Mouse (Mus musculus): ENCODE results near the gene Olfr193.
"Not testable (repeated sequence)": the region's sequence is repeated elsewhere in the genome, so short reads cannot be mapped to it uniquely, and the experiment has no call there.

Olfr193 gene

GRCm38 (mm10) chr16:59111781-59112180 lies at the start of gene Olfr193:
TSS of gene Olfr193 (minus strand) at chr16:59111881.
- DNase-seq, result no peak

- DNase-seq, result no peak
These were observed 40.3 kb upstream of the Olfr193 start for GRCm38 (mm10) chr16:59151996-59152395.

- no peak for DNase-seq
These were observed 35.1 kb upstream of the Olfr193 start, which contains the start of gene Olfr195 for GRCm38 (mm10) chr16:59146746-59147145. TSS of gene Olfr195 (plus strand) at chr16:59147046.

GRCm38 (mm10) chr16:59141105-59141504 lies 29.4 kb upstream of the Olfr193 start:
- DNase-seq, result no peak

- no peak for DNase-seq
These were observed 19.1 kb upstream of the Olfr193 start for GRCm38 (mm10) chr16:59130740-59131139.

- no peak for DNase-seq
These were observed 9.3 kb upstream of the Olfr193 start, which contains the start of gene Olfr194 for GRCm38 (mm10) chr16:59120969-59121368. TSS of gene Olfr194 (minus strand) at chr16:59121069.

GRCm38 (mm10) chr16:59108522-59108921 lies 3.2 kb downstream of the Olfr193 start:
- not testable (repeated sequence) for DNase-seq

GRCm38 (mm10) chr16:59105312-59105711 lies 6.4 kb downstream of the Olfr193 start:
- no peak for DNase-seq

- not testable (repeated sequence) for DNase-seq
These were observed 22.0 kb downstream of the Olfr193 start, which contains the start of gene Olfr191 for GRCm38 (mm10) chr16:59089722-59090121. TSS of gene Olfr191 (minus strand) at chr16:59089822.

- DNase-seq, result not testable (repeated sequence)
These were observed 30.6 kb downstream of the Olfr193 start for GRCm38 (mm10) chr16:59081113-59081512.

GRCm38 (mm10) chr16:59077905-59078304 lies 33.8 kb downstream of the Olfr193 start, which contains the start of gene Olfr190:
TSS of gene Olfr190 (minus strand) at chr16:59078005.
- DNase-seq, result no peak

- no peak for DNase-seq
These were observed 38.2 kb downstream of the Olfr193 start for GRCm38 (mm10) chr16:59073520-59073919.

- no peak for DNase-seq
These were observed 39.9 kb downstream of the Olfr193 start for GRCm38 (mm10) chr16:59071755-59072154.

GRCm38 (mm10) chr16:59062411-59062810 lies 49.3 kb downstream of the Olfr193 start:
- not testable (repeated sequence) for DNase-seq
